Comparison of ENCODE assay signal across 23 mouse cellular contexts in the genomic region with DNA sequence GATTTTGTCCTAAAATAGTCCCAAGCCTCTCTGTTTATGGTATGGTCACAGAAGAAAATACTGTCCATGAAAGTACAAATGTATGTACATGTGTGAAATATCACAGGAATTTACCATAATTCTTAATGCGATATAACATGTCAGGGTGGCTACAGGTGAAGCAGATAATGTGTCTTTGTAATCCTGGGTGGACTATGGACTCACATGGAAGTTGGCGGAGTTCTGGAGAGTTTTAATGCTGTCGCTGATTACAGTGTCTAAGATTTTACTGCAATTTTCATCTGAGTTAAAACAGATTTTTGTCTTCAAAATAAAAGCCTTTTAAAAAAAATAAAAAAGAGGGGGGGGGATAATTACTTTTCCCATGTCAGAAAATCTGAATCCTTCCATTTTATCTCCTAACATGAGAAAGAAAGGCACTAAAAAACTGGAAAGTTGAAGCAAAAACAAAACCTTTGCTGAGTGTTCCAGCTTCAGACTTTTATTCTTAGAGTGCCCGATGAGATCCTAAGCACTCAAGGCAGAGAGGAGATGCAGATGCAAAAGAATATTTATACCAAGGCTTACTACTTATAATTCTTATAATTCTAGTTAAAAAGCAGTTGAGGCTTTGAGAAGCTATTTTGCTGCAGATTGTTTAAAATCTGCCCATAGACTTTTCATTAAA.
"Had no signal": no experiment of that assay in that cellular context is flagged by ENCODE, and none has a peak within 500 bp of the region (broad histone marks: within the 10 kb centered on the region; RNA-seq: fewer than 3 reads in every experiment).

No protein-coding gene starts in this region.

- H3K4me2 ChIP-seq: heart, embryonic 11.5 days; heart, embryonic 13.5 days; heart, embryonic 15.5 days; hindbrain, embryonic 12.5 days; hindbrain, embryonic 14.5 days; limb, embryonic 12.5 days; liver, embryonic 11.5 days; liver, embryonic 13.5 days; liver, embryonic 15.5 days had no signal

- H3K27me3 ChIP-seq: heart, embryonic 13.5 days; heart, embryonic 15.5 days; hindbrain, embryonic 12.5 days; limb, embryonic 12.5 days; liver, embryonic 13.5 days; liver, embryonic 15.5 days had no signal

- H3K27ac ChIP-seq: heart, embryonic 15.5 days; hindbrain, embryonic 10.5 days; hindbrain, embryonic 12.5 days; hindbrain, embryonic 14.5 days; layer of hippocampus, adult 2 months; left cerebral cortex, adult 2 months; limb, embryonic 10.5 days; limb, embryonic 12.5 days; liver, embryonic 13.5 days; liver, embryonic 15.5 days had no signal

- H3K36me3 ChIP-seq: heart, embryonic 13.5 days; heart, embryonic 15.5 days; hindbrain, embryonic 10.5 days; hindbrain, embryonic 12.5 days; limb, embryonic 10.5 days; limb, embryonic 12.5 days; liver, embryonic 13.5 days; liver, embryonic 15.5 days had no signal

- H3K9ac ChIP-seq: heart, embryonic 13.5 days; heart, embryonic 15.5 days; hindbrain, embryonic 12.5 days; hindbrain, embryonic 14.5 days; limb, embryonic 12.5 days; liver, embryonic 13.5 days; liver, embryonic 15.5 days had no signal

- ATAC-seq: hindbrain, embryonic 16.5 days; inflammation-experienced regulatory T-cells, adult 6 months had no signal

- H3K9me3 ChIP-seq: heart, embryonic 13.5 days; heart, embryonic 15.5 days; hindbrain, embryonic 10.5 days; hindbrain, embryonic 12.5 days; limb, embryonic 10.5 days; limb, embryonic 12.5 days; liver, embryonic 13.5 days; liver, embryonic 15.5 days had no signal

- DNase-seq: gastrocnemius, postnatal 14 days; heart, adult 2 months; heart, postnatal 4 days; kidney, adult 18-20 months; kidney, adult 8-10 months; kidney, postnatal 10 days; kidney, postnatal 25 days; kidney, postnatal 4 days; liver, embryonic 13.5 days had no signal

- H3K4me1 ChIP-seq: hindbrain, embryonic 12.5 days; limb, embryonic 10.5 days; limb, embryonic 12.5 days; liver, embryonic 13.5 days; liver, embryonic 15.5 days had no signal

- H3K4me3 ChIP-seq: heart, adult 2 months; heart, embryonic 13.5 days; heart, embryonic 15.5 days; hindbrain, embryonic 10.5 days; hindbrain, embryonic 12.5 days; layer of hippocampus, adult 2 months; left cerebral cortex, adult 2 months; limb, embryonic 10.5 days; limb, embryonic 12.5 days; liver, embryonic 13.5 days; liver, embryonic 15.5 days had no signal
